Mouse (Mus musculus) kidney, postnatal 0 days (tissue): ENCODE measurements at regions not wholly inside any gene's neighbourhood (a gene's known extent, or its start where the extent isn't known, plus 50 kb on each side); places are given as distances from the start of the nearest gene placed in this dataset.
"Not testable (repeated sequence)": the region's sequence is repeated elsewhere in the genome, so short reads cannot be mapped to it uniquely, and the experiment has no call there.

Experiments
- ATAC-seq: fragments of 200-750 bp; cut with Nextera tagmentation; replicated peaks from 2 replicates; pipeline ENCODE4 v1.8.0; 2017; ENCODE audit warnings: low read depth, moderate number of reproducible peaks, moderate TSS enrichment, moderate library complexity; ENCODE audit not compliant: low FRiP score
- DNase-seq: peaks from one replicate; pipeline ENCODE4 v3.0.0-alpha.2; 2016; ENCODE audit warnings: low spot score
- H3K27ac ChIP-seq: fragments of 300-500 bp; sonication (generic); 2 replicates; pipeline ENCODE4 v1.5.1; 2014; ENCODE audit warnings: mild to moderate bottlenecking
- H3K27me3 ChIP-seq: fragments of 300-500 bp; sonication (generic); 2 replicates; pipeline ENCODE4 v1.6.1; 2014; ENCODE audit warnings: low read length, mixed read lengths; ENCODE audit not compliant: insufficient read depth
- H3K36me3 ChIP-seq: fragments of 300-500 bp; sonication (generic); 2 replicates; pipeline ENCODE4 v1.6.1; 2014; ENCODE audit warnings: low read length, mixed read lengths; ENCODE audit not compliant: insufficient read depth
- H3K4me1 ChIP-seq: fragments of 300-500 bp; sonication (generic); replicated peaks from 2 replicates; pipeline ENCODE4 v1.6.1; 2014; ENCODE audit warnings: antibody characterized with exemption, low read length, mixed read lengths; ENCODE audit not compliant: insufficient read depth
- H3K4me2 ChIP-seq: fragments of 300-500 bp; sonication (generic); 2 replicates; pipeline ENCODE4 v1.6.1; 2014; ENCODE audit warnings: mild to moderate bottlenecking, low read length, moderate library complexity, mixed read lengths
- H3K4me3 ChIP-seq: fragments of 300-500 bp; sonication (generic); replicated peaks from 2 replicates; pipeline ENCODE4 v1.5.1; 2014; ENCODE audit warnings: low read depth, low read length
- H3K9ac ChIP-seq: fragments of 300-500 bp; sonication (generic); 2 replicates; pipeline ENCODE4 v1.6.1; 2014; ENCODE audit warnings: low read depth, low read length
- H3K9me3 ChIP-seq: fragments of 300-500 bp; sonication (generic); replicated peaks from 2 replicates; pipeline ENCODE4 v1.6.1; 2016; ENCODE audit warnings: low read length, inconsistent platforms, mixed read lengths
- CTCF ChIP-seq: IDR thresholded peaks from 2 replicates; pipeline ENCODE4 v1.5.1; 2016; ENCODE audit warnings: antibody characterized with exemption, low read depth, mild to moderate bottlenecking, moderate library complexity
- WGBS: fragments of 180-500 bp; shearing (Covaris S2); extraction: QIAGEN DNeasy Blood & Tissue Kit; methylation state at CpG from one replicate; pipeline ENCODE4 v1.1.7; 2014; 5-methylcytosine and 5-hydroxymethylcytosine counted together

GRCm38 (mm10) chr15:38425506-38425905 lies 1000.2 kb downstream of the 4930447A16Rik start:
- Histone ChIP-seq H3K27ac (no peak overlapping the region), H3K9ac (no peak overlapping the region), H3K4me1 (peaks cover 7% of the 10 kb centered on the region; the same call in 1 of the 2 replicates), H3K9me3 (no peaks in the 10 kb centered on the region), H3K4me2 (no peak overlapping the region), H3K27me3 (no peaks in the 10 kb centered on the region), H3K4me3 (no peak overlapping the region), H3K36me3 (no peaks in the 10 kb centered on the region)
- no peak for TF ChIP-seq CTCF
- DNase-seq, result no peak
- ATAC-seq, result no peak
- WGBS, result 73% methylated on average over 4 of the region's 4 CpGs

DNA sequence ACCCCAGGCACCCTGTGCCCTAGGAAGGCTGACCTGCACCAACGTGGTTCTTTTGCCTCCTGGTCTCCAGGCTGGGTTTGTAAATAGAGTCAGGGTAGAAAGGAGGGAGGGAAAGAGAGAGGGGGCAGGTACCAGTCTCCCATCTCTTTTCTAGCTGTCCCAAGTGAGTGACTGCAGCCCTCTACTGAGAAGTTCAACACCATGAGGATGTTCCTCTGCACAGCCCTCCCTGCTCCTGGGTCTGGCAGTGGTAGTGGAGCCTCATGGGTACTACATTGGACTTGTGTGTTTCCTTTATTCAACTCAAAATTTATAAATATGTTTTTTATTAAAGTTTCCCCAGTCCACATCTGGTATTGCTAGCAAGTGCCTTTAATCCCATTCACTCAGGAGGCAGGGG lies 1002.6 kb downstream of the 4930447A16Rik start:
- H3K27ac ChIP-seq, result no peak overlapping the region
- no peak for DNase-seq
- ATAC-seq, result no peak
- no peak overlapping the region for H3K4me3 ChIP-seq
- H3K9ac ChIP-seq, result no peak overlapping the region
- H3K27me3 ChIP-seq, result no peaks in the 10 kb centered on the region
- H3K4me1 ChIP-seq, result no peaks in the 10 kb centered on the region
- WGBS, result 57% methylated on average over 1 of the region's 1 CpGs
- no peaks in the 10 kb centered on the region for H3K36me3 ChIP-seq
- H3K4me2 ChIP-seq, result no peak overlapping the region
- H3K9me3 ChIP-seq, result no peaks in the 10 kb centered on the region
- TF ChIP-seq CTCF, result no peak

DNA sequence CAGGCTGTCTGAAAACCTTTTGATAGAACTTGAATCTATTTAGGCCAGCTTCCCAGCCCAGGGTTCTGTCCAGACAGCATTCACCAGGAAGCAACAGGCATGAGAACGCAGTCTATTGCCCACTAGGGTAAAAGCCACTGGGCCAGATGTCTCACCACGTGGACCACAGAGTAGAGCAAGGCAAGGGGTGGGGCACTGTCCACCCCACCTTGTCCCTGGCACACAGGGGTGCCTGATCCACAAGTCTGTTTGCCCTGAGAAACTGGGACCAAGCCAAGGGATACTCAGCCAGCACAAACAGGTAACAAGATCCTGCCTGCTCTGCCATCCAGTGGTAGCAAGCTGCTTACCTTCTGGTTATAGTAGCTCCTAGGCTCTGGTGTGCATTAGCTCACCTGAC lies 1006.3 kb downstream of the 4930447A16Rik start:
- Histone ChIP-seq H3K27ac (no peak overlapping the region), H3K9me3 (no peaks in the 10 kb centered on the region; the same call in 1 of the 2 replicates), H3K4me1 (no peaks in the 10 kb centered on the region), H3K4me2 (no peak overlapping the region), H3K27me3 (no peaks in the 10 kb centered on the region), H3K4me3 (no peak overlapping the region), H3K36me3 (no peaks in the 10 kb centered on the region), H3K9ac (no peak overlapping the region)
- peak; percentile 60 for TF ChIP-seq CTCF
- DNase-seq (no peak), ATAC-seq (0 out of 2 replicates have a peak, but pooled peaks have one; percentile 57)
- 57% methylated on average over 2 of the region's 2 CpGs for WGBS

GRCm38 (mm10) chr15:38433386-38433785 lies 1008.0 kb downstream of the 4930447A16Rik start:
- no peak overlapping the region for H3K9ac ChIP-seq

GRCm38 (mm10) chr15:38434239-38434638 lies 1008.9 kb downstream of the 4930447A16Rik start:
- not testable (repeated sequence) for H3K9me3 ChIP-seq, ATAC-seq, H3K9ac ChIP-seq, H3K4me1 ChIP-seq, H3K36me3 ChIP-seq, H3K4me2 ChIP-seq, H3K27ac ChIP-seq, H3K27me3 ChIP-seq, H3K4me3 ChIP-seq, DNase-seq
- 91% methylated on average over 2 of the region's 2 CpGs for WGBS

More at GRCm38 (mm10) chr15:38433386-38433785, 1008.0 kb downstream of the 4930447A16Rik start:
- no peak for DNase-seq
- Histone ChIP-seq H3K4me1 (no peaks in the 10 kb centered on the region), H3K36me3 (no peaks in the 10 kb centered on the region), H3K4me2 (no peak overlapping the region), H3K9me3 (no peaks in the 10 kb centered on the region; the same call in 1 of the 2 replicates), H3K27ac (no peak overlapping the region), H3K4me3 (no peak overlapping the region), H3K27me3 (no peaks in the 10 kb centered on the region)
- no peak for TF ChIP-seq CTCF
- 84% methylated on average over 7 of the region's 7 CpGs for WGBS
- no peak for ATAC-seq
